Mouse (Mus musculus): Measurements from ENCODE around the gene Cdc34. TPM values are rescaled to one million over a fixed set of nuclear protein-coding genes. Genes with fewer than 3 reads are reported as not detected.

Cdc34 gene
- polyA plus RNA-seq, 1 experiment, result 96.3 TPM

GRCm38 (mm10) chr10:79714996-79715395 lies 33.0 kb downstream of the Cdc34 start:
- DNase-seq (ENCODE audit: extremely low spot score in 1 of 2, low spot score in 1 of 2), result no peak

DNA sequence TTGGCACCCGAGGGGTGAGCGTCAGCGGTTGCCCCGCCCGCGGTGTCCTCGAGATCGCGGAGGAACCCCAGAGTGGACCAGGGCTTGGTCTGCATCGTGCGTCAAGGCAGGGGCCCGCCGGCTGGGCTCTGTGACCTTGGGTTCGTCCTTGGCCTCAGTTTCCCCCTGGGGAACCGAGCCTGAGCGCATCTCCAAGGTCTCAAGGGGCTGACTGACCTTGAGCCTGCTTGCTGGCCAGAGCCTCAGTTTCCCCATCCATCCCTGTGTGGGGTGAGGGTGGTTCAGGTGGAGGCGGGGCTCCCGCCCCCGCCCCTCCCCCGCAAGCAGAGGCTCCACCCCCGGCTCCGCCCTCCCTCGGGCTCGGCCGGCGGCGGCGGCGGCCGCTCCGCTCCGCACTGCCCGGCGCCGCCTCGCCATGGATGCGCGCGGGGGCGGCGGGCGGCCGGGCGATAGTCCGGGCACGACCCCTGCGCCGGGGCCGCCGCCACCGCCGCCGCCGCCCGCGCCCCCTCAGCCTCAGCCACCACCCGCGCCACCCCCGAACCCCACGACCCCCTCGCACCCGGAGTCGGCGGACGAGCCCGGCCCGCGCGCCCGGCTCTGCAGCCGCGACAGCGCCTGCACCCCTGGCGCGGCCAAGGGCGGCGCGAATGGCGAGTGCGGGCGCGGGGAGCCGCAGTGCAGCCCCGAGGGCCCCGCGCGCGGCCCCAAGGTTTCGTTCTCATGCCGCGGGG lies 34.4 kb downstream of the Cdc34 start, which contains the start of gene Hcn2:
Gene Hcn2, plus strand, starts transcription at position 381 of the 734 bp plus-strand sequence.
- no peak for DNase-seq (ENCODE audit: extremely low spot score in 1 of 2, low spot score in 1 of 2)

DNA sequence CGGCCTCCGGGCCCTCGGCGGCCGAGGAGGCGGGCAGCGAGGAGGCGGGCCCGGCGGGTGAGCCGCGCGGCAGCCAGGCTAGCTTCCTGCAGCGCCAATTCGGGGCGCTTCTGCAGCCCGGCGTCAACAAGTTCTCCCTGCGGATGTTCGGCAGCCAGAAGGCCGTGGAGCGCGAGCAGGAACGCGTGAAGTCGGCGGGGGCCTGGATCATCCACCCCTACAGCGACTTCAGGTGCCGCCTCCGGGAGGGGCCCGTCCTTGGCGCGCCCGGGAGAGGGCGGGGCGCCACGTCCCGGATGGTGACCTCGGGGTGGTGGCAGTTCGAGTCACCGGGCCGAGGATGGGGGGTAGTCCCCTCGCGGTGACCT lies 35.0 kb downstream of the Cdc34 start:
- DNase-seq (ENCODE audit: extremely low spot score in 1 of 2, low spot score in 1 of 2), result peak in 1 of 2 experiments; percentile 64

DNA sequence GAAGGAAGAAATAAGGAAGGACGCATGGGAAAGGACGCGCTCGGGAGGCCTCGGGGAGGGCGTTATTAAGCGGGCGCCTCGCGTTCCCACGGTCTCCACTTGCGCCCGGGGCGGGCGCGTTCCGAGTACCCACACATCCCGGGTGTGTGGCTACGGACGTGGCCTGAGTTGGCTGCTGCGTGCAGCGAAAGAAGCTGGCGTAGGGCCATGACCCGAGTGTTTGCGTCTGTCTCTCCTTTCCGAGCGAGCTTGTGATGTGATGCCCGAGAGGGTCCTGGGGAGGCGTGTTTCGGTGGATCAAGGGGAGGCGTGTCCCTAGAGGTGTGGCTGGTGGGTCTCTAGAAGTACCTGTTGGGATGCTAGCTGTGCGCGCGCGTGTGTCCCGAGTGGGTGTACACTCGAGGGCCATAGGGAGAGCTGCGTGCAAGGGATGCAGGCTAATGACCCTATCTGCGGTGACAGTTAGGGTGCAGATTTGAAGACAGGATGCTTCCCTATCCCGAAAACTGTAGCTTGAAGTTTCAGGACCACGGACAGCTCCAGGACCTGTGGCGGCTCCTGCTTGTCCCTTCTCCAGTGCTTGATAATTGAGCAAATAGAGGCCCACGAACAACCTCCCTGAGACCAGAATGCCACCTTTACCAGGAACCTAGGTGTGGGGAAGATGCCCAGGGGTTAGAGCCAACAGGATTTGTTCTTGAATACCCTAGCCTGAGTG lies 35.8 kb downstream of the Cdc34 start:
- DNase-seq (ENCODE audit: extremely low spot score in 1 of 2, low spot score in 1 of 2), result no peak

DNA sequence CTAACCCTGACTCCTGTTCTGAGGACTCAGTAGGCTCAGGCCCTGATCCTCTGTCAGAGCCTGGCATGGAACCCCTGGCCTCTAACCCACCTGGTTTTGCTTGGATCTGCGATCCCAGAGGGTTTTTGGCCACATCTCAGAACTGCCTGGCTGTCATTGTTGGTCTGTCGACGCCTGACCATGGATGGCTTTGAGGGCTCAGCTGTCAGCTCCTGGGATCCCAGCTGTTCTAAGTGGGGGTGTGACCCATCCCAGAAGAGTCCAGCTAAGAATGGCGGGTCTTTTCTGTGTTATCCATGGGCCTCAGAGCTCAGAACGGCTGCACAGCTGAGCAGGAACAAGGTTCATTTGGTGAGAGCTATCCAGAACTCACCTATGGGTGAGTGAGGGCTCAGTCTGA lies 39.1 kb downstream of the Cdc34 start:
- DNase-seq (ENCODE audit: extremely low spot score in 1 of 2, low spot score in 1 of 2), result no peak

DNA sequence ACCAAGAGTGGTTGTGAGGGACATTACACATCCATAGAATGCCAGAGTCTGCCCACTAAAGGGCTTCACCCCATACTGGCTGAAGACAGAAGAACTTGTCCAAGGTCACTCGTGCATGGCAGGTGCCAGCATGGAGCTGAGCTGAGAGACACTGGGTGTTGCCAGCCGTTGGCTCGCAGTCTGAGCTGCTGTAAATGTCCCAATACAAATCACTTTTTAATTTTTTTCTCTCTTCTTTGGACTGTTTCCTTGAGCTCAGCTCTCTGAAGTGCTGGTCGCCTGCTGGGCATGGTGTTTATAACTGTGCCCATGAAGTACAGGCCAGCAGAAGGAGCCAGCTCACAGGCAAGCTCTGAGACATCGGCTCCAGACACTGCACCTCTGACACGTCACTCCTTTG lies 41.1 kb downstream of the Cdc34 start:
- DNase-seq (ENCODE audit: extremely low spot score in 1 of 2, low spot score in 1 of 2), result no peak

- no peak for DNase-seq (ENCODE audit: extremely low spot score in 1 of 2, low spot score in 1 of 2)
These were observed 41.7 kb downstream of the Cdc34 start for GRCm38 (mm10) chr10:79723692-79724091.

DNA sequence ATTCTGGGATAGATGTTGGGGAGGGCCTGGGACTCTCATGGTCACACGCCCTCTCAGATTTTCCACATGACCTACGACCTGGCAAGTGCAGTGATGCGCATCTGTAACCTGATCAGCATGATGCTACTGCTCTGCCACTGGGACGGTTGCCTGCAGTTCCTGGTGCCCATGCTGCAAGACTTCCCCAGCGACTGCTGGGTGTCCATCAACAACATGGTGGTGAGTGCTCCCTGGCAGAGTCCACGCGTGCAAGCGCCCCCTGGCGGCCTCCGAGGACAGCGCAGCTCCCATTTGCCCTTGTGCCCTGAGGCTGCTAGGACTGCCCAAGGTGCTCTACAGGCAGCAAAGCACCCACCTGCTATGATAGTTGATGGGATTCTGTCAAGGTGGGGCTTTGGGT lies 44.1 kb downstream of the Cdc34 start:
- DNase-seq (ENCODE audit: extremely low spot score in 1 of 2, low spot score in 1 of 2), result peak in 1 of 2 experiments; percentile 53

- peak in 1 of 2 experiments; percentile 70 for DNase-seq (ENCODE audit: extremely low spot score in 1 of 2, low spot score in 1 of 2)
These were observed 46.6 kb downstream of the Cdc34 start for GRCm38 (mm10) chr10:79728323-79729249.

DNA sequence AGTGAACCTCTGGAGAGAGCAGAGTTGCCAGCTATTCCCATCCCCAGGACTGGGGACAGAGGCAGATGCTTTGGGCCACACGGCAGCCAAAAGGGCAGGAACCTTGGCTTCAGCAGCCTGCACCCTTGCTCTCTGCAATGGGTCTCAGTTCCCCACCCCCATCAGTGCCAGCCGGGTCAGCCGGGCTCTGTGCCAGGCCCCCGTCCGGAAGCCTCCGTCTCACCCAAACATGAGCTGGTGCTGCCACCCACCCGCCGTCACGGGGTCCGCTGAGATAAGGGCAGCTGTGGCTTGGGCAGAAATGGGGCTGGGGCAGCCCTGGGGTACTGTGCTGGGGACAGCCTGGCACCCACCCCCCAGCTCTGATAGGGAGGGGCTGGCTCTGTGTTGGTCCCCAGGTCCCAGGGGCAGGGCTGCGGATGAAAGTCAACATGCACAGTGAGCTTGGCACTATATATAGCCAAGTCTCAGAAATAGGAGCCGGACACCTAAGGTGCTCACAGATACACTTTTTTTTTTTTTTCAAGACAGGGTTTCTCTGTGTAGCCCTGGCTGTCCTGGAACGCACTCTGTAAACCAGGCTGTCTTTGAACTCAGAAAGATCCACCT lies 47.5 kb downstream of the Cdc34 start:
- DNase-seq (ENCODE audit: extremely low spot score in 1 of 2, low spot score in 1 of 2), result peak in 1 of 2 experiments; percentile 59

GRCm38 (mm10) chr10:79732500-79732899 lies 50.5 kb downstream of the Cdc34 start:
- DNase-seq (ENCODE audit: extremely low spot score in 1 of 2, low spot score in 1 of 2), result peak in 1 of 2 experiments; percentile 62

- DNase-seq (ENCODE audit: extremely low spot score in 1 of 2, low spot score in 1 of 2), result no peak
These were observed 51.9 kb downstream of the Cdc34 start for GRCm38 (mm10) chr10:79733847-79734246.

GRCm38 (mm10) chr10:79735361-79735760 lies 53.4 kb downstream of the Cdc34 start:
- DNase-seq (ENCODE audit: extremely low spot score in 1 of 2, low spot score in 1 of 2), result no peak

DNA sequence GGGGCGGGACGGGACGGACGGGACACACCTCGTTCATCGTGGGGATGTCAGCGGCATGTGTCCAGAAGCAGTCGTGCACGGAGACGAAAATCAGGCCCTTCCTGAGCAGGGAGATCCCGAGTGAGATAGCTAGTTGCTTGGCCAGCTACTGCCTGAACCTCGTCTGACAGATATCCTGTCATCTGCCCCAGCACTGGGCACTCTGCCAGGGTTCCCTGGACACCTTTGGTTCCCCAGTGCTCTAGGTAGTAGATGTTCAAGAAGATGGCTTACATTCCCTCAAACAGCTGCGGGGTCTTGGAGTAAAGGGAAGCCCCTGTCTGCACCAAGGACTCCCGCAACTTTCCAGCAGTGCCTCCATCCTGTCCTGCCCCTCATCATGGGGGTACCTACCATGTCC lies 54.7 kb downstream of the Cdc34 start:
- DNase-seq (ENCODE audit: extremely low spot score in 1 of 2, low spot score in 1 of 2), result no peak

Other genes with a start within 250 kb of the Cdc34 start
- gene Vmn2r83, start 213.5 kb upstream of the Cdc34 start, polyA plus RNA-seq (2012; rRNA removed), result not detected in 2 replicates
- 2.6 and 3.5 TPM in 2 replicates for gene Plpp2, start 148.4 kb upstream of the Cdc34 start, polyA plus RNA-seq (2012; rRNA removed)
- gene Mier2, start 127.0 kb upstream of the Cdc34 start, polyA plus RNA-seq (2012; rRNA removed), result 84.8 and 89.0 TPM in 2 replicates
- 1.1 and 2.0 TPM in 2 replicates for gene Theg, start 94.9 kb upstream of the Cdc34 start, polyA plus RNA-seq (2012; rRNA removed)
- gene C2cd4c, start 68.2 kb upstream of the Cdc34 start, polyA plus RNA-seq (2012; rRNA removed), result 9.8 and 11.3 TPM in 2 replicates
- gene Shc2, start 44.3 kb upstream of the Cdc34 start, polyA plus RNA-seq (2012; rRNA removed), result 54.1 and 63.1 TPM in 2 replicates
- gene Odf3l2, start 36.5 kb upstream of the Cdc34 start, polyA plus RNA-seq (2012; rRNA removed), result 0.22 and 0.25 TPM in 2 replicates
- not detected in 2 replicates for gene Madcam1, start 17.6 kb upstream of the Cdc34 start, polyA plus RNA-seq (2012; rRNA removed)
- 89.4 and 92.3 TPM in 2 replicates for gene Tpgs1, start 12.8 kb upstream of the Cdc34 start, polyA plus RNA-seq (2012; rRNA removed)
- 1.8 and 2.1 TPM in 2 replicates for gene Gzmm, start 6.8 kb downstream of the Cdc34 start, polyA plus RNA-seq (2012; rRNA removed)
- 1,126 and 1,227 TPM in 2 replicates for gene Bsg, start 22.3 kb downstream of the Cdc34 start, polyA plus RNA-seq (2012; rRNA removed)
- gene Hcn2, start 34.4 kb downstream of the Cdc34 start, polyA plus RNA-seq (2012; rRNA removed), result 119 and 124 TPM in 2 replicates
- 60.7 and 62.2 TPM in 2 replicates for gene Polrmt, start 64.4 kb downstream of the Cdc34 start, polyA plus RNA-seq (2012; rRNA removed)
- 6.2 and 6.9 TPM in 2 replicates for gene Fgf22, start 72.9 kb downstream of the Cdc34 start, polyA plus RNA-seq (2012; rRNA removed)
- 140 and 166 TPM in 2 replicates for gene Rnf126, start 84.8 kb downstream of the Cdc34 start, polyA plus RNA-seq (2012; rRNA removed)
- gene Fstl3, start 95.1 kb downstream of the Cdc34 start, polyA plus RNA-seq (2012; rRNA removed), result 5.6 and 7.0 TPM in 2 replicates
- 1.00 and 1.1 TPM in 2 replicates for gene Prss57, start 108.8 kb downstream of the Cdc34 start, polyA plus RNA-seq (2012; rRNA removed)
- 325 and 370 TPM in 2 replicates for gene Palm, start 111.4 kb downstream of the Cdc34 start, polyA plus RNA-seq (2012; rRNA removed)
- gene Misp, start 138.8 kb downstream of the Cdc34 start, polyA plus RNA-seq (2012; rRNA removed), result 0.40 and 0.71 TPM in 2 replicates
- 59.5 and 71.5 TPM in 2 replicates for gene Ptbp1, start 172.2 kb downstream of the Cdc34 start, polyA plus RNA-seq (2012; rRNA removed)
- 5.8 and 6.7 TPM in 2 replicates for gene Prtn3, start 192.3 kb downstream of the Cdc34 start, polyA plus RNA-seq (2012; rRNA removed)
- gene Plppr3, start 192.4 kb downstream of the Cdc34 start, polyA plus RNA-seq (2012; rRNA removed), result 124 and 134 TPM in 2 replicates
- 0.27 TPM in 1 of 2 replicates, not detected in the other for gene Elane, start 204.1 kb downstream of the Cdc34 start, polyA plus RNA-seq (2012; rRNA removed)
- 1.1 and 3.5 TPM in 2 replicates for gene Cfd, start 208.7 kb downstream of the Cdc34 start, polyA plus RNA-seq (2012; rRNA removed)
- 75.9 and 80.7 TPM in 2 replicates for gene Med16, start 226.7 kb downstream of the Cdc34 start, polyA plus RNA-seq (2012; rRNA removed)
- not detected in 2 replicates for gene Gm26602, start 228.7 kb downstream of the Cdc34 start, polyA plus RNA-seq (2012; rRNA removed)
- 10.7 and 11.8 TPM in 2 replicates for gene Kiss1r, start 234.8 kb downstream of the Cdc34 start, polyA plus RNA-seq (2012; rRNA removed)
- gene R3hdm4, start 239.0 kb downstream of the Cdc34 start, polyA plus RNA-seq (2012; rRNA removed), result 380 and 385 TPM in 2 replicates
- 3.6 and 4.1 TPM in 2 replicates for gene Arid3a, start 244.8 kb downstream of the Cdc34 start, polyA plus RNA-seq (2012; rRNA removed)